31 mouse cellular contexts compared by ENCODE assay signal in the genomic region with DNA sequence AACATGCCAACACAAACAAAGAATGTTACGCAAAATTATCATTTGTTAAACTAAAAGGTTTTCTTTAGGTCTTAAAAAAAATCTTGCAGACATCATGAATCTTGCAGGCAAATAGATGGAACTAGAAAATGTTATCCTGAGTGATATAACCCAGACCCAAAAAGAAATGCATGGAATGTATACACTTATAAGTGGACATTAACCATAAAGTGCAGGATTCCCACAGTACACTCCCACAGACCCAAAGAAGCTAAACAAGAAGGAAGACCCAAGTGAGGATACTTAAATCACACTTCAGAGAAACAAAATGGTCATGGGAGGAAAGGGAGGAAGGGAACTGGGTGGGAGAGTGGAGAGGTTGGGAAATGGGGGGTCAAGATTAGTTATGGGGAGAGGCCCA. TPM values are rescaled to one million over a fixed set of nuclear protein-coding genes. Genes with fewer than 3 reads are reported as not detected.
"Had no signal": no experiment of that assay in that cellular context is flagged by ENCODE, and none has a peak within 500 bp of the region (broad histone marks: within the 10 kb centered on the region; RNA-seq: fewer than 3 reads in every experiment).

No protein-coding gene starts in this region.

- H3K27ac ChIP-seq: embryonic facial prominence, embryonic 10.5 days; embryonic facial prominence, embryonic 12.5 days; embryonic facial prominence, embryonic 13.5 days; embryonic facial prominence, embryonic 15.5 days; forebrain, embryonic 10.5 days; forebrain, embryonic 12.5 days; forebrain, embryonic 13.5 days; forebrain, embryonic 15.5 days; gastrocnemius, adult 2 months; heart, adult 2 months had no signal

- H3K4me3 ChIP-seq: embryonic facial prominence, embryonic 10.5 days; embryonic facial prominence, embryonic 12.5 days; embryonic facial prominence, embryonic 13.5 days; embryonic facial prominence, embryonic 15.5 days; erythroblast, embryonic 14.5 days; forebrain, embryonic 10.5 days; forebrain, embryonic 12.5 days; forebrain, embryonic 13.5 days; forebrain, embryonic 15.5 days; gastrocnemius, adult 2 months; heart, adult 2 months had no signal

- DNase-seq: cerebellum, adult 18-20 months; cerebellum, adult 2 months; cerebellum, adult 8-10 months; cerebellum, adult 9-10 months; cerebellum, adult 9-11 months; cerebellum, postnatal 10 days; cerebellum, postnatal 14 days; cerebellum, postnatal 25 days; cerebellum, postnatal 36 days; embryo, embryonic 11 days; forebrain, postnatal 0 days; gastrocnemius, adult 2 months; gastrocnemius, postnatal 10 days; gastrocnemius, postnatal 25 days; gastrocnemius, postnatal 36 days; heart, adult 11 months; heart, adult 18-20 months; heart, adult 2 months had no signal

- H3K9ac ChIP-seq: embryonic facial prominence, embryonic 12.5 days; embryonic facial prominence, embryonic 13.5 days; embryonic facial prominence, embryonic 15.5 days; forebrain, embryonic 12.5 days; forebrain, embryonic 13.5 days; forebrain, embryonic 15.5 days; forebrain, postnatal 0 days had no signal

- H3K27me3 ChIP-seq: embryonic facial prominence, embryonic 12.5 days; embryonic facial prominence, embryonic 13.5 days; embryonic facial prominence, embryonic 15.5 days; forebrain, embryonic 12.5 days; forebrain, embryonic 13.5 days; forebrain, embryonic 15.5 days had no signal

- H3K4me1 ChIP-seq: embryonic facial prominence, embryonic 10.5 days; embryonic facial prominence, embryonic 12.5 days; embryonic facial prominence, embryonic 13.5 days; embryonic facial prominence, embryonic 15.5 days; forebrain, embryonic 10.5 days; forebrain, embryonic 12.5 days; forebrain, embryonic 13.5 days; forebrain, embryonic 15.5 days had no signal

- H3K9me3 ChIP-seq: embryonic facial prominence, embryonic 10.5 days; embryonic facial prominence, embryonic 12.5 days; embryonic facial prominence, embryonic 13.5 days; embryonic facial prominence, embryonic 15.5 days; forebrain, embryonic 10.5 days; forebrain, embryonic 12.5 days; forebrain, embryonic 13.5 days; forebrain, embryonic 15.5 days had no signal

- H3K4me2 ChIP-seq: embryonic facial prominence, embryonic 12.5 days; embryonic facial prominence, embryonic 13.5 days; embryonic facial prominence, embryonic 15.5 days; forebrain, embryonic 12.5 days; forebrain, embryonic 13.5 days; forebrain, embryonic 15.5 days had no signal

- ATAC-seq: forebrain, embryonic 13.5 days; forebrain, embryonic 14.5 days; forebrain, embryonic 15.5 days; forebrain, embryonic 16.5 days; forebrain, postnatal 0 days had no signal

- H3K36me3 ChIP-seq: embryonic facial prominence, embryonic 10.5 days; embryonic facial prominence, embryonic 12.5 days; forebrain, embryonic 10.5 days; forebrain, embryonic 12.5 days; forebrain, embryonic 15.5 days had no signal

RNA-seq across cellular contexts. Expression of a gene that starts 34.2 kb away (rescaled TPM):
- total RNA-seq: common myeloid progenitor, adult 5-6 weeks; granulocyte monocyte progenitor cell, adult 5-6 weeks had no signal
- polyA plus RNA-seq: erythroblast, embryonic 14.5 days had no signal
